Mouse (Mus musculus) left cerebral cortex, adult 9 months (tissue): ENCODE measurements around the gene Ntn1.

Experiments
- DNase-seq, 2 experiments: peaks; one replicate each; pipeline ENCODE4 v3.0.0; 2022; ENCODE audit warnings: low spot score in 2 of 2

Ntn1 gene

GRCm38 (mm10) chr11:68270730-68271467, 129.7 kb downstream of the Ntn1 start:
- no peak for DNase-seq

DNA sequence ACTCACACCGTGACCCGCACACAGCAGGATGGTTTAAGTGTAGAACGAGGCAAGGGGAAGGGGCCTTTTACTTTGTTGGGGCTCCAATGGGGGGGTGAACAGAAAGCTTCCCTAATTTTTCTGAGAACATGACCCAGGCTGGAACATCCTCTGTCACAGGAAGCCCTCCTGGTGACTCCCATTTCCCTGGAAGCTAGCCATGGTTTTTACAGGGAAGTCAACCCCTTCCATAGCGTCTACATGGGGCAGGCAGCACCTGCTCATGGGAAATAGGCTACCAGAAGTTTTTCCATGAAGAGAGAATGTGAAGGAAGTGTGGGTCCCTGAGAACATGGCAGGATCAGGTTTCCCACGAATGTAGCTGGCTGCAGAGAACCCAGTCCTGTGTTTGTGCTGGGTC, 136.3 kb downstream of the Ntn1 start:
- DNase-seq, result no peak

DNA sequence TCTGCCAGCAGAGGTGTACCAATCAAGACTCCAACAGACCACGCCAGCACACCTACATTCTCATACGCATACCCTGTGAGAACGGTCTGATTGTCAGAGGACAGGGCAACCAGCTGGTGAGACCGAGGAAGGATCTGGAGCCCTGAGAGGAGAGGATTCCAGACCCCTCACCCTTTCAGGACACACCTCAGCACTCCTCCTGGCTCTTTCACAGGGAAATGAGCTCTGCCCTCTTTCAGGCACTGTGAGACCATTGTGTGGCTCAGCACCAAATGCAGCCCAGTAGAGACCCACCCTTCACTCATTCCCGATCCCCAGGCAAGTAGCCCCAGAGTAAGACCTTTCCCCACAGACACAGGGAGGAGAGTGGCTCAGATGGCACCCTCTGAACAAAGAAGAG, 137.5 kb downstream of the Ntn1 start:
- DNase-seq, result no peak

- DNase-seq, result no peak
Observed at GRCm38 (mm10) chr11:68261162-68261892, 139.3 kb downstream of the Ntn1 start.

- no peak for DNase-seq
Observed at GRCm38 (mm10) chr11:68260399-68260798, 140.2 kb downstream of the Ntn1 start.

GRCm38 (mm10) chr11:68258498-68258897, 142.1 kb downstream of the Ntn1 start:
- no peak for DNase-seq

DNA sequence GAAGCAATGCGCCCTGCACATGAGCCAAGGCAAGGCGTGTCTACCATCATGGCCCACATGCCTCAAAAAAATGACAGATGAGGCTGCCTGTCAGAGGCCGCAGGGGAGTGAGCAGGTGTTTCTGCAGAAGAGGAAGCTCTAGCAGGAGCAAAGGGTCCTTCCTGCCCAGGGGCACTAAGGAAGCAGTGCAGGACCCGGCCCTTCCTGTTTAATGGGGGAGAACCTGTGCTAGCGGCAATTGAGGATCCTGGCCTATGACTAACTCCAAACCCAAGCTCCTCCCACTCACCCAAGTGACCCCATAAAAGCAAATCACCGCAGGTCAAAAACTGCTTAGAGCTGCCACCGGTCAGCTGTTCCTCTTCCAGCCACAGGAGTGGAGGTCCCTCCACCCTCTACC, 147.1 kb downstream of the Ntn1 start:
- no peak for DNase-seq

DNA sequence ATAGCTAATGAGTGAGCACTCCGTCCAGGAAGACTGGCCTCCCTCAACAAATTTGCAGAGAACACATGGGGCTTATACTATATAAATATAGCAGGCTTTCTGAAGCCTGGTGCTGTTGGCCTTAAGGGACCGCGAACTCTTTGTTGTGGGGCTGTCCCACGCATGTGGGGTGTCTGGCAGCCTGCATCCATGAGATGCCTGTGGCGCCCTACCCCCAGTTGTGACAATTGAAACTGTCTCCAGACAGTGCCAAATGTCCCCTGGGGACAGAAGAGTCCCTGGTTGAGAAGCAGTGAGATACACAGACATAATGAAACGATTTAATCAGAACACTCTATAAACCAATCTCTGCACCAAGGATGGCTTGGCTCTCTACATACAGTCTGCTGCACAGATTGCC, 150.5 kb downstream of the Ntn1 start:
- no peak for DNase-seq

DNA sequence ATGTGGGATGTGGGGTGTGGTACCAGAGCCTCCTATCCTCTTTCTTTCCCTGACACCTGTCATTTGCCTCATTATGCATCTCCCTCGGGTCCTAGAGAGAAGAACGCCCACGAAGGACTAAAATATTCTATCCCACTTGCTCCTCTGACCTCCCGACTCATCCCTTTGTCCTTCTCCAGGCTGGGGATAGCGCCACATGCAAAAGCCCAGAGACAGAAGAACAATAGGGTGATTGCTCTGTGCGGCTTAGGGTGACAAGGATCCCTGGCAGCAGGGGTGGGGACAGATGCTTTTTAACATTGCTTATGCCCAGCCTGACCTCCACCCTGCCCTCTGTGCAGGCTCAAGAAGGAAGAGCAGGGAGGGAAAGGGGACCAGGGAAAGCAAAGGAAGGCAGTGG, 152.7 kb downstream of the Ntn1 start:
- DNase-seq, result no peak

GRCm38 (mm10) chr11:68244992-68245261, 155.7 kb downstream of the Ntn1 start:
- DNase-seq, result no peak

DNA sequence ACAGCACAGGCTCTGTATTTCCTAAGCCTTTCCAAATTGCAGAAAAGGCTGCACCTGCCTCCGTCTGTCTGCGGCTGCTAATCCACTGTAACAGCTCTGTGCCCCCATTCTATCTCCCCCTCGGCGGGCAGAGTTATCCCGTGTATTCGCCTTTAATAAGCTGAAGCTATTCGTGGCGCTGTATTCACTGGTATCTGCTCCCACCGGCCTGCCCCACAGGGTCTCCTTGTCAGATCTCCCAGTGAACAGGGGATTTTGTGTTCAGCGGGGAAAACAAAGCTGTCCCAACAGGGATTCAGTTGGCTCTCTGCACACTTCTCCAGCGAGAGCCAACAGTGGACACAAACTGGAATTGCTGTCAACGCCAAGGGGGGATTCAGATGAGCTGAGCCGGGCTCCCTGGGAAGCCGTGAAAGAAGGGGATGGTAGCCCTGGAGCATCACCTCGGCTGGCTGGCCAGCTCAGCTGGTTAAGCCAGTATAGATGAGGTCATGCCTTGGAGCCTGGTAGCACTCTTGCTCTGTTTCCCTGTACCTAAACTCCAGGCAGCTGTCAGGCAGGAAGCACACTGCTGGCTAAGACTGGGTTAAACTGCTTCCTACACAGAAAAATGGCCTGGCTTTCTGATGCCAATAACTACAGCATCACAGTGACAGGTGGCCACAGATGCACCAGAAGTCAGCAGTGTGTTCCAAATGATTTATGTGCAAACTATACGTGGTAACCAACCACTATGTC, 156.2 kb downstream of the Ntn1 start:
- DNase-seq, result no peak

DNA sequence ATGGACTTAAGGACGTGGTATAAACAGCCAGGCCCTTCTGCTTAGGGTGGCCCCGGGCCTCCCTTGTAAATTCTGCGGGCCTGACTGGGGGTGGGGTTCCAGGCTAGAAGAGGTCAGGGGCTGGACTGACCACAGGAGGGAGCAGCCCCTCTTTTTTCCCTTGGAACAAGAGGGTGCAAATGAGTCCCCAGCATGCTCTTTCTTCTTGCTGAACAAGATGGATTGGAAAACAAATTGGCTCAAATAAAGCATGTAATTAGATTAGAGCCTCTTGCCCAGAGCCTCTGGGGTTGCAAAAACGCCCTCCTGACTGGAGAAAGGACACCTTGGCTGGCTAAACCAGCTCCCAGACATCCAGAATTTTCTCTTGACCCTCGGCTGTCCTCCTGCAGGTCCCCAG, 160.9 kb downstream of the Ntn1 start:
- no peak for DNase-seq

DNA sequence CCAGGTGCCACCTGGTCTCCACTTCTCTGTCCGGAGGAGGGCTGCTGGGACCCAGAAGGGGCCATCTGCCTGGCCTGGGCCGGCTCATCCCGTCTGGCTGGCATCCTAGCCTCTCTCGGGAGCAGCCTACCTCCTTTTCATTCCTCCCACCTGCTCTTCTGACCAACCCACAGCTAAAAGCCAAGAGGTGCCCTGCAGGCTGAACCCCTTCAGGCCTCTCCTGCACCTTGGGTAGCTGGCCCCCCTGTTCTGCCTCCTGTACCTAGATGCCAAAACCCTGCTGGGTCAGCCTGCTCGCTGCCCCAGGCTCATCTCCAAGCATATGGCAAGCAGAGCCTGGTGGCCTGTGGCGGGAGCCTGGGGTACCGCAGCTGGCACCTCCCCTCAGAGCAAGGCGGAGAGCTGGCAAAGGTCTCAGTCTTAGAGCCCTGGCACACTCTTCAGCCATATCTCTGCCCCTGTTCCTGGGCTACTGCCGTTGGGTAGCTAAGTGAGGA, 167.1 kb downstream of the Ntn1 start:
- DNase-seq, result no peak

- no peak for DNase-seq
Observed at GRCm38 (mm10) chr11:68231558-68231957, 169.1 kb downstream of the Ntn1 start.

DNA sequence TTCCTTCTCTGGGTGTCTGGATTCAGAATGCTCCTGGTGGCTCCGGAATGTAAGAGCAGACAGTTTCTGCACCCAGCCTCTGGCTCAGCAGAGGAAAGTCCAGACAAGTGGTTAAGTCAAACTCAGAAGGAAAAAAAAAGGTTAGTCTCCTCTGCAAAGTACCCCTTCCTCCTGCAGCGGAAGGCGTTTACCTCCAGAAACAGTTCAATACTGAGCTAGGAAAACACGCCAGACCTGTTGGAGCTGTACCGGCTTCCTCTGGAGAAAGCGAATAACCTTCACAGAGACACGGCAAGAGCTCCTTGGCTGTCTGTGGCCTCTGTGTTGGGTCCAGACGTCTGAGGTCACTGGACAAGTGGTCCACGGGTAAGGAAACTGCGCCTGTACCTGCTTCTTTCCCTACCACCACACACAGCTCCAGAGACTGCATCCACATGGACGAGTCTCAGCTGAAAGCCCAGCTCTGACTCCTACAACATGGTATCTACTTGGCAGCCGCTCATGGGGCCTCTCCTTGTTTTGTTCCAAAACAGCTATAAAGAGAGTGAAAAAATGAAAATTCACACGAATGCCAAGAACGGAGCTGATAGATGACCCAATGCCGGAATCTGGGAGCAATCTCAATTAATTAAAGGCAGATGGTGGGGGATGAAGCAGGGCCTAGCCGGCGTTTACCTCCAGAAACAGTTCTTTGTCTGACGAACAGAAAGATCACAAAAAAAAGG, 171.5 kb downstream of the Ntn1 start:
- no peak for DNase-seq

DNA sequence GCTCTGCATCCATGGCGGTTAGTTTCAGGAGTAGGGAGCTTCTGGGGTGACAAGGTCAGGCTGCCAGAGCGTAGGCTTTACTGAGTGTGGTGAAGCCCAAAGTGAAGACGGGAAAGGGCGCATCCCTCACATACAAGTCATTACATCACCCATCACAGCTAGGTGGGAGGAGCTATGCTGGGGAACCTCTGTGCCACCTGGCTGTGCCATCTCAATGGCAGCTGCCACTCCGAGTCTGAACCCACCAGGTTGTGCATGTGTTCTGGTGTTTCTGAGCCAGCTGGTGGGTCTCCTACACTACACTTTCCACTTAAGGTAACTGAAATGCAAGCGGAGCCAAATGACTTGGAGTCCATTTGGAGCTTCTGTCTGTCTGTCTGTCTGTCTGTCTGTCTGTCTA, 172.8 kb downstream of the Ntn1 start:
- no peak for DNase-seq

GRCm38 (mm10) chr11:68226654-68227057, 174.0 kb downstream of the Ntn1 start:
- no peak for DNase-seq

GRCm38 (mm10) chr11:68223143-68223542, 177.5 kb downstream of the Ntn1 start:
- DNase-seq, result no peak

GRCm38 (mm10) chr11:68222209-68222608, 178.4 kb downstream of the Ntn1 start:
- DNase-seq, result no peak

DNA sequence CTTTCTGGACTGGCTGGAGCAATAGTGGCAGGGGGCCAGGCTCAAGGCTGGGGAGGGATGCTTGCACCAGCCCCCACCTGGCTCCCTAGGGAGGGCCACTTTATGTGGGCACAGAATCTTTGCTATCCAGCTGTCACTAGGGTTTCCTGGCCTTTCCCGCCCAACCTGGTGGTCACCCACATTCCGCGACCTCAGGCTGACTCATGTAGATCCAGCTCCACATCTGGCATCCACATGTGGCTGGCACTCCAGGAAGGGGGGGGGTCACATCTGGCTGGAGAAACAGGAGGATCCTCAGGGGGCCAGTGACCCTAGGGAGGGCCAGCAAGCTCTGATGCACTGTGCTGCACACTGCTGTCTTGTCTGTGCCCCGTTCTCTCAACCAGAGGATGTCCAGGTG, 179.9 kb downstream of the Ntn1 start:
- no peak for DNase-seq

GRCm38 (mm10) chr11:68216041-68216440, 184.6 kb downstream of the Ntn1 start:
- DNase-seq, result no peak
